8 mouse cellular contexts compared by ENCODE assay signal in the genomic region with DNA sequence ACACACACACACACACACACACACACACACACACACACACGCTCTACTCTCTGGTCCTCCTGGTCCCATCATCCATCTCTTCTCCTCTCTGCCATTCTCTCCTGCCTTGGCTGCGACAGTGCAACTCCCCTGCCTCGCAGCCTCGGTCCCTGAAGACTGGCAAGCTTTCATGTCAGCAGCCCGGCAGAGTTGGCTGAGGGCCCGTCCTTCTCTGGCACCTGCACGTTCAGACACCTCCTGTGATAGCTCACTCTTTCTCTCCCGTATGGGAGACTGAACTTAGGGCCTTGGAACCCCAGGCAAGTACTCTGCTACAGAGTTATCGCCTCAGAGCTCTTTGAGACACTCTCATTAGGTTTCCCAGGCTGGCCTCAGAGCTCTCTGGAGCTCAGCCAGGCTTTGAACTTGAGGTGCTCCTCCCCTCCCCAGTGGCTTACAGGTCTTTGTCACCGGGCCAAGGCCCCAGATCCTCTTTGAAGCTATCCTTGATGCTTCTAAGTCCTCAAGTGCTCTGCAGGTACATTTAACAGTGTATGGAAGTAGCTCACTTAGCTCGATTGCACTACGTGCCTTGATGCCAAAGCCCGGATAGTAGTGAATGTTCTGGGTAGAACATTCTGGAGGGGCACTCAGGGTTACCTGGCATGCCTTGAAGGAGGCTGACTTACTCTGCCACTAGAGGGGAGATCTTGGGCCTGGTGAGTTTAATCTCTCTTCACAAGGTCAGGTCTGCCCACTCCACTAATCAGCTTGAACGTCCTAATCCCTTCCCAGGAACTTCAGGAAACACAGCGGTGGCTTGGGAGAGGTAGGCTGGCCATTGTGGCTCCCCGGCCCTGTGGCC. TPM values are rescaled to one million over a fixed set of nuclear protein-coding genes. Genes with fewer than 3 reads are reported as not detected.
A peak's percentile ranks its signal among the peaks of the same experiment; 100 is the strongest.
DNase-seq lines count a peak whose midpoint lies in the region; ATAC-seq lines count a peak whose summit lies in the region.

No protein-coding gene starts in this region.

- H3K27me3 ChIP-seq in midbrain, embryonic 14.5 days (ENCODE audit: control insufficient read depth, insufficient read depth, low read length) = peaks cover 19% of the 10 kb centered on the region; the same call in 1 of the 2 replicates
- no peaks in the 10 kb centered on the region for H3K27me3 ChIP-seq in midbrain, embryonic 16.5 days (ENCODE audit: control insufficient read depth, insufficient read depth, low read depth, low read length)
- peaks cover 30% of the 10 kb centered on the region for H3K27me3 ChIP-seq in heart, embryonic 16.5 days (ENCODE audit: control insufficient read depth, insufficient read depth, low read length)

- H3K9ac ChIP-seq in midbrain, embryonic 14.5 days (replicated peaks; ENCODE audit: low read length) = no peak overlapping the region
- no peak overlapping the region for H3K9ac ChIP-seq in midbrain, embryonic 16.5 days (ENCODE audit: low read depth, low read length)
- no peak overlapping the region; the same call in 1 of the 2 replicates for H3K9ac ChIP-seq in heart, embryonic 16.5 days (ENCODE audit: low read length)

- WGBS in midbrain, embryonic 14.5 days = 67% methylated on average over 16 of the region's 16 CpGs
- 60% methylated on average over 16 of the region's 16 CpGs for WGBS in midbrain, embryonic 16.5 days
- WGBS in heart, embryonic 16.5 days = 42% methylated on average over 16 of the region's 16 CpGs

- no peaks in the 10 kb centered on the region for H3K36me3 ChIP-seq in midbrain, embryonic 14.5 days (ENCODE audit: control insufficient read depth, insufficient read depth, low read length)
- no peaks in the 10 kb centered on the region for H3K36me3 ChIP-seq in midbrain, embryonic 16.5 days (ENCODE audit: control insufficient read depth, insufficient read depth, low read length)
- no peaks in the 10 kb centered on the region for H3K36me3 ChIP-seq in heart, embryonic 16.5 days (ENCODE audit: control insufficient read depth, insufficient read depth)

- ATAC-seq in midbrain, embryonic 14.5 days (ENCODE audit: low FRiP score, low TSS enrichment) = no peak
- ATAC-seq in midbrain, embryonic 16.5 days = no peak
- ATAC-seq in heart, embryonic 16.5 days (replicated peaks; ENCODE audit: extremely low read depth, insufficient read depth, low FRiP score) = peak; percentile 10

- H3K27ac ChIP-seq in midbrain, embryonic 14.5 days (replicated peaks; ENCODE audit: low read depth, low read length) = no peak overlapping the region
- H3K27ac ChIP-seq in midbrain, embryonic 16.5 days (ENCODE audit: low read length) = no peak overlapping the region
- peak overlapping the region; percentile 91 for H3K27ac ChIP-seq in heart, embryonic 16.5 days (ENCODE audit: low read length)

- H3K4me1 ChIP-seq in midbrain, embryonic 14.5 days (ENCODE audit: control insufficient read depth, insufficient read depth, low read length) = peaks cover 24% of the 10 kb centered on the region
- H3K4me1 ChIP-seq in midbrain, embryonic 16.5 days (ENCODE audit: control insufficient read depth, insufficient read depth, low read length) = peaks cover 36% of the 10 kb centered on the region
- H3K4me1 ChIP-seq in heart, embryonic 16.5 days (ENCODE audit: control insufficient read depth, insufficient read depth, low read length) = peaks cover 39% of the 10 kb centered on the region

- H3K4me2 ChIP-seq in midbrain, embryonic 14.5 days (ENCODE audit: low read length) = no peak overlapping the region
- H3K4me2 ChIP-seq in midbrain, embryonic 16.5 days (ENCODE audit: low read length) = no peak overlapping the region
- peak overlapping the region; percentile 68; the same call in 1 of the 2 replicates for H3K4me2 ChIP-seq in heart, embryonic 16.5 days (ENCODE audit: low read depth, low read length)

- H3K4me3 ChIP-seq in midbrain, embryonic 14.5 days (replicated peaks; ENCODE audit: low read depth, low read length) = no peak overlapping the region
- no peak overlapping the region for H3K4me3 ChIP-seq in midbrain, embryonic 16.5 days (ENCODE audit: low read depth, low read length)
- no peak overlapping the region for H3K4me3 ChIP-seq in heart, embryonic 16.5 days (ENCODE audit: low read length)

- no peaks in the 10 kb centered on the region for H3K9me3 ChIP-seq in midbrain, embryonic 14.5 days (ENCODE audit: control insufficient read depth, low read length)
- H3K9me3 ChIP-seq in midbrain, embryonic 16.5 days (replicated peaks; ENCODE audit: control insufficient read depth, low read length, poor library complexity, severe bottlenecking) = no peaks in the 10 kb centered on the region
- no peaks in the 10 kb centered on the region for H3K9me3 ChIP-seq in heart, embryonic 16.5 days (replicated peaks; ENCODE audit: control insufficient read depth, low read length)

- DNase-seq in adrenal gland, adult (ENCODE audit: inconsistent age in 2 of 2, low spot score in 1 of 2) = peak; percentile 78 to 90
- no peak for DNase-seq in adrenal gland, postnatal 4 days (ENCODE audit: low spot score in 2 of 2)
- DNase-seq in midbrain, embryonic 14.5 days = peak; percentile 16
- DNase-seq in retina, postnatal 1 day = peak; percentile 71
- DNase-seq in layer of hippocampus, adult 18-20 months (ENCODE audit: low spot score in 2 of 2) = no peak
- DNase-seq in kidney, adult 9 months = no peak

RNA-seq across cellular contexts. Expression of a gene that starts 2.5 kb away (rescaled TPM):
- total RNA-seq in adrenal gland, postnatal 4 days (2021) = 10 to 100 TPM; 39.7 to 43.6 TPM
- 19.1 and 24.0 TPM in 2 replicates for polyA plus RNA-seq in midbrain, embryonic 14.5 days (2014; fragmentation: Nextera tagmentation; extraction: Ambion mirVana)
- polyA plus RNA-seq in midbrain, embryonic 16.5 days (2015; fragmentation: Nextera tagmentation; extraction: Ambion mirVana) = 26.4 and 29.3 TPM in 2 replicates
- polyA plus RNA-seq in heart, embryonic 16.5 days (2015; fragmentation: Nextera tagmentation; extraction: Ambion mirVana) = 11.6 and 12.3 TPM in 2 replicates
- total RNA-seq in layer of hippocampus, adult 18-20 months (2021) = 10 to 100 TPM; 71.3 to 80.7 TPM

RNA-seq across cellular contexts. Expression of a gene that starts 3.2 kb away (rescaled TPM):
- 1 to 10 TPM; 5.2 to 5.5 TPM for total RNA-seq in adrenal gland, postnatal 4 days (2021)
- polyA plus RNA-seq in midbrain, embryonic 14.5 days (2014; fragmentation: Nextera tagmentation; extraction: Ambion mirVana) = 1.6 and 3.3 TPM in 2 replicates
- 3.7 and 4.4 TPM in 2 replicates for polyA plus RNA-seq in midbrain, embryonic 16.5 days (2015; fragmentation: Nextera tagmentation; extraction: Ambion mirVana)
- polyA plus RNA-seq in heart, embryonic 16.5 days (2015; fragmentation: Nextera tagmentation; extraction: Ambion mirVana) = 1.7 and 2.5 TPM in 2 replicates
- 1 to 10 TPM; 5.6 to 5.8 TPM for total RNA-seq in layer of hippocampus, adult 18-20 months (2021)

RNA-seq across cellular contexts. Expression of a gene that starts 29.8 kb away (rescaled TPM):
- total RNA-seq in adrenal gland, postnatal 4 days (2021) = 10 to 100 TPM; 18.0 TPM
- polyA plus RNA-seq in midbrain, embryonic 14.5 days (2014; fragmentation: Nextera tagmentation; extraction: Ambion mirVana) = 0.61 and 0.63 TPM in 2 replicates
- polyA plus RNA-seq in midbrain, embryonic 16.5 days (2015; fragmentation: Nextera tagmentation; extraction: Ambion mirVana) = 0.93 and 1.2 TPM in 2 replicates
- 9.9 and 10.3 TPM in 2 replicates for polyA plus RNA-seq in heart, embryonic 16.5 days (2015; fragmentation: Nextera tagmentation; extraction: Ambion mirVana)
- total RNA-seq in layer of hippocampus, adult 18-20 months (2021) = 1 to 10 TPM; 1.1 to 1.3 TPM

Comparison
In these comparisons a context has a peak if more than half of its experiments do, and no peak if none do; other contexts are left out.
1. DNase-seq: peak in adrenal gland, adult (2 of 2), midbrain, embryonic 14.5 days (single experiment) and retina, postnatal 1 day (single experiment); none in adrenal gland, postnatal 4 days (0 of 2), layer of hippocampus, adult 18-20 months (0 of 2) and kidney, adult 9 months (single experiment).